Mouse (Mus musculus) testis, adult 2 months (tissue): Measurements from ENCODE around the gene Nob1.

Source experiments
- CTCF ChIP-seq: fragments of 200-500 bp; IDR thresholded peaks from 2 replicates; pipeline ENCODE4 v1.5.1; 2012; ENCODE audit warnings: low read depth, mild to moderate bottlenecking, inconsistent platforms, low read length, moderate library complexity; ENCODE audit not compliant: control insufficient read depth, insufficient read depth, insufficient replicate concordance
- POLR2A ChIP-seq: fragments of 200-500 bp; IDR thresholded peaks from 2 replicates; pipeline ENCODE4 v1.6.1; 2012; ENCODE audit warnings: low read depth, mild to moderate bottlenecking, inconsistent platforms, low read length, moderate library complexity; ENCODE audit not compliant: control insufficient read depth

GRCm38 (mm10) chr8:107386642-107387041 is 38.2 kb downstream of the Nob1 start:
- TF ChIP-seq POLR2A, result no peak
- no peak; the same call in 1 of the 2 replicates for TF ChIP-seq CTCF
